Mouse (Mus musculus) lung, embryonic 14.5 days (tissue): Measurements from ENCODE around the gene Lbhd2. TPM values are rescaled to one million over a fixed set of nuclear protein-coding genes. Genes with fewer than 3 reads are reported as not detected.

ENCODE experiments used
- ATAC-seq: fragments of 200-750 bp; cut with Nextera tagmentation; 2 replicates; pipeline ENCODE4 v1.8.0; 2017; ENCODE audit warnings: mild to moderate bottlenecking, moderate TSS enrichment, moderate library complexity; ENCODE audit not compliant: insufficient read depth
- DNase-seq: peaks from one replicate; pipeline ENCODE4 v3.0.0-alpha.2; 2015
- H3K27ac ChIP-seq: fragments of 300-500 bp; sonication (generic); 2 replicates; pipeline ENCODE4 v1.5.1; 2014; ENCODE audit warnings: low read depth, mild to moderate bottlenecking, moderate library complexity
- H3K27me3 ChIP-seq: fragments of 300-500 bp; sonication (generic); 2 replicates; pipeline ENCODE4 v1.6.1; 2014; ENCODE audit warnings: low read length, control low read depth; ENCODE audit not compliant: insufficient read depth
- H3K36me3 ChIP-seq: fragments of 300-500 bp; sonication (generic); 2 replicates; pipeline ENCODE4 v1.6.1; 2014; ENCODE audit warnings: control low read depth; ENCODE audit not compliant: insufficient read depth
- H3K4me1 ChIP-seq: fragments of 300-500 bp; sonication (generic); 2 replicates; pipeline ENCODE4 v1.6.1; 2014; ENCODE audit warnings: antibody characterized with exemption, control low read depth; ENCODE audit not compliant: insufficient read depth
- H3K4me2 ChIP-seq: fragments of 300-500 bp; sonication (generic); 2 replicates; pipeline ENCODE4 v1.6.1; 2014; ENCODE audit warnings: mild to moderate bottlenecking
- H3K4me3 ChIP-seq: fragments of 300-500 bp; sonication (generic); 2 replicates; pipeline ENCODE4 v1.5.1; 2014; ENCODE audit warnings: low read depth, low read length
- H3K9ac ChIP-seq: fragments of 300-500 bp; sonication (generic); 2 replicates; pipeline ENCODE4 v1.6.1; 2014
- H3K9me3 ChIP-seq: fragments of 300-500 bp; sonication (generic); 2 replicates; pipeline ENCODE4 v1.6.1; 2016; ENCODE audit warnings: low read depth, low read length, control low read depth
- CTCF ChIP-seq: IDR thresholded peaks from 2 replicates; pipeline ENCODE4 v1.5.1; 2016; ENCODE audit warnings: antibody characterized with exemption, low read depth
- WGBS: fragments of 180-500 bp; shearing (Covaris S2); extraction: QIAGEN DNeasy Blood & Tissue Kit; methylation state at CpG from one replicate; pipeline ENCODE4 v1.1.7; 2014; 5-methylcytosine and 5-hydroxymethylcytosine counted together
- polyA plus RNA-seq: library from polyadenylated mRNA; unstranded; fragments of >200 nt; fragmentation: Nextera tagmentation; extraction: Ambion mirVana; gene quantifications from 2 replicates; pipeline ENCODE4 v1.2.1, GENCODE M21; 2014

The Lbhd2 gene
- polyA plus RNA-seq, 1 experiment from 2014 or later: 0.68 TPM

- Histone ChIP-seq H3K9ac (no peak overlapping the region), H3K9me3 (no peaks in the 10 kb centered on the region), H3K27me3 (no peaks in the 10 kb centered on the region), H3K4me1 (peaks cover 14% of the 10 kb centered on the region; the same call in 1 of the 2 replicates), H3K27ac (no peak overlapping the region), H3K4me2 (no peak overlapping the region), H3K36me3 (no peaks in the 10 kb centered on the region), H3K4me3 (no peak overlapping the region)
- 53% methylated on average over 6 of the region's 6 CpGs for WGBS
- ATAC-seq (no peak), DNase-seq (no peak)
- TF ChIP-seq CTCF: no peak
Observed at GRCm38 (mm10) chr12:111373411-111373810, 33.2 kb upstream of the Lbhd2 start.

DNA sequence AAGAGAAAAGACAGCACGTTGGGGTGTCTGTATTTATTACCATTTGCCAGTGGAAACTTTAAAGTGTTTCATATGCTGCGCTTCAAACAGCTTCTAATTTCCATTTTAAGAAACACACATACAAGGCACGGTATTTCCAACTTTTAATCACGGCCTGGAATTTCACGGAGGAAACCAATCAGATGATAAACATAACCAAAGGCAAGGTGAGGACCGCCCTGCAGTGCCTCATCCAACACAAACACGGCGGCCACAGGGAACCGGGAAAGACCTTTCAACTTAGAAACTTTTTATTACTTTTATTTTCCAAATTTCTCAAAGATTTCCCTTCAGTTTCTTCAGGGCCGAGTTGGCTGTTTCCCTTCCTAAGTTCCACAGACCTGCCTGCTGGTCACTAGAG is 31.9 kb upstream of the Lbhd2 start:
- H3K4me2 ChIP-seq: peak overlapping the region; percentile 94
- ATAC-seq (no peak), DNase-seq (no peak)
- no peak overlapping the region for H3K27ac ChIP-seq
- TF ChIP-seq CTCF: no peak
- no peaks in the 10 kb centered on the region for H3K9me3 ChIP-seq
- peaks cover 10% of the 10 kb centered on the region; the same call in 1 of the 2 replicates for H3K4me1 ChIP-seq
- WGBS: 50% methylated on average over 10 of the region's 10 CpGs
- H3K27me3 ChIP-seq: no peaks in the 10 kb centered on the region
- H3K9ac ChIP-seq: no peak overlapping the region
- H3K36me3 ChIP-seq: no peaks in the 10 kb centered on the region
- H3K4me3 ChIP-seq: peak overlapping the region; percentile 98; the same call in 1 of the 2 replicates

DNA sequence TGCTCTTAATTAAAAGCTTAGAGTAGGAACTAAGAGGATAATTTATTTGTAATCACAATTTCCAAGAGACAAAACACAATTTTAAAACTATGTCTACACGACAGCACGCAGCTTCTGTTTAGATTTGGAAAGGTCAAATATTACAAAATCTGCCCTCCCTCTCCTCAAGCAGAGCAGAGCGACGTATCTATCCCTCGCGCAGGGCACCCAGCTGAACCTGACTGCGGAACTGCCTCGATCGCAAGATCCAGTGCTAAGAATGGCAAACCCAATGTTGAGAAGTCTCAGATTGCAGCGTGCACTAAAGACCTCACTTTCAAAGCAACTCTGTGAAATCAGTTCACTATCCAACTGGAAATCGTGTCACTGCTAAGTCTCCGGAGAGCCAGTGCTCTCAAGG is 31.1 kb upstream of the Lbhd2 start:
- Histone ChIP-seq H3K4me2 (peak overlapping the region; percentile 94), H3K4me1 (peaks cover 10% of the 10 kb centered on the region; the same call in 1 of the 2 replicates), H3K36me3 (no peaks in the 10 kb centered on the region), H3K4me3 (peak overlapping the region; percentile 98), H3K27ac (peak overlapping the region; percentile 25; the same call in 1 of the 2 replicates), H3K9me3 (no peaks in the 10 kb centered on the region), H3K27me3 (no peaks in the 10 kb centered on the region), H3K9ac (peak overlapping the region; percentile 90)
- ATAC-seq (no peak), DNase-seq (no peak)
- 27% methylated on average over 12 of the region's 12 CpGs for WGBS
- no peak for TF ChIP-seq CTCF

- no peak for DNase-seq
- 16% methylated on average over 6 of the region's 6 CpGs for WGBS
- H3K4me1 ChIP-seq: peaks cover 10% of the 10 kb centered on the region; the same call in 1 of the 2 replicates
- peak overlapping the region; percentile 90 for H3K9ac ChIP-seq
- peak overlapping the region; percentile 98 for H3K4me3 ChIP-seq
- H3K36me3 ChIP-seq: no peaks in the 10 kb centered on the region
- H3K4me2 ChIP-seq: peak overlapping the region; percentile 94
- TF ChIP-seq CTCF: no peak
- no peaks in the 10 kb centered on the region for H3K9me3 ChIP-seq
- no peaks in the 10 kb centered on the region for H3K27me3 ChIP-seq
- no peak for ATAC-seq
- H3K27ac ChIP-seq: peak overlapping the region; percentile 25; the same call in 1 of the 2 replicates
Observed at GRCm38 (mm10) chr12:111376053-111376452, 30.6 kb upstream of the Lbhd2 start.

- ATAC-seq (peak; percentile 25), DNase-seq (peak; percentile 65)
- no peaks in the 10 kb centered on the region for H3K27me3 ChIP-seq
- peaks cover 10% of the 10 kb centered on the region; the same call in 1 of the 2 replicates for H3K4me1 ChIP-seq
- peak overlapping the region; percentile 94 for H3K4me2 ChIP-seq
- peak overlapping the region; percentile 90 for H3K9ac ChIP-seq
- WGBS: under 1% methylated on average over 47 of the region's 49 CpGs
- peak overlapping the region; percentile 89 for H3K27ac ChIP-seq
- peak overlapping the region; percentile 98 for H3K4me3 ChIP-seq
- H3K36me3 ChIP-seq: no peaks in the 10 kb centered on the region
- no peak for TF ChIP-seq CTCF
- H3K9me3 ChIP-seq: no peaks in the 10 kb centered on the region
Observed at GRCm38 (mm10) chr12:111376826-111377331, 29.7 kb upstream of the Lbhd2 start.

DNA sequence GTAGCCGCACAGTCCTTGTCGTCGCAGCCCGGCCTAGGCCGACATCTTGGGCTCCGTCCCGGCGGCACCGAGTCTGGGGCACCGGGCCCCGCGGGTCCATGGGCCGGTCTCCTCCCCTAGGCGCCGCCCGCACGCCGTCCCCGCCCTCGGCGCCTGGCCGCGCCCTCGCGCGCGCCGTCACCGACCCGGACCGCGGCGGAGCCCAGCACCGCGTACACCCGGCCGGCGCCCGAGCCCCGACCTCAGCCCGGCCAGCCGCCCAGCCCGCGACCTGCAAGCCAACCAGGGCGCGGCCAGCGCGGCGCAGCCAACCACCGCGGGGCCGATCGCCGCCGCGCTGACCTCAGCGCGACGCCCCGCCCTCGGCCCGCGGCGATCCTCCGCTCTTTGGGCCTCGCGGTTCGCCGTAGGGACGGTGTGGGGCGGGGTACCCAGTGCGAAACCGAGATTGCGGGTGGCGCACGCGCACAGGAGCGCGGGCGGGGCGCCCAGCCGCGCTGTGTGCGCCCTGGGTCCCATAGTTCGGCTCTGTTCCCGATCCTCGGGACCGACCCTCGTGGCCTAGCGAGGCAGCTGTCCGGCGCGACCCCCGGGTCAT is 29.1 kb upstream of the Lbhd2 start, which contains the start of gene Cdc42bpb:
Gene Cdc42bpb, minus strand, starts transcription at position 343 of the 598 bp plus-strand sequence.
- Histone ChIP-seq H3K27me3 (no peaks in the 10 kb centered on the region), H3K27ac (peak within 1 kb of the TSS; percentile 89), H3K36me3 (no peaks in the 10 kb centered on the region), H3K9me3 (no peaks in the 10 kb centered on the region), H3K9ac (peak within 1 kb of the TSS; percentile 90), H3K4me1 (peaks cover 10% of the 10 kb centered on the region; the same call in 1 of the 2 replicates), H3K4me2 (peak within 1 kb of the TSS; percentile 94), H3K4me3 (peak within 1 kb of the TSS; percentile 98)
- DNase-seq (peak; percentile 97), ATAC-seq (peak; percentile 95)
- under 1% methylated on average over 84 of the region's 94 CpGs for WGBS
- no peak for TF ChIP-seq CTCF

GRCm38 (mm10) chr12:111377986-111378490 is 28.6 kb upstream of the Lbhd2 start:
- peak overlapping the region; percentile 94 for H3K4me2 ChIP-seq
- peak; percentile 51 for DNase-seq
- peak overlapping the region; percentile 90 for H3K9ac ChIP-seq
- H3K4me1 ChIP-seq: peaks cover 10% of the 10 kb centered on the region; the same call in 1 of the 2 replicates
- H3K9me3 ChIP-seq: no peaks in the 10 kb centered on the region
- H3K4me3 ChIP-seq: peak overlapping the region; percentile 98
- no peaks in the 10 kb centered on the region for H3K27me3 ChIP-seq
- no peak for TF ChIP-seq CTCF
- ATAC-seq: no peak; the same call in 1 of the 2 replicates
- H3K36me3 ChIP-seq: no peaks in the 10 kb centered on the region
- under 1% methylated on average over 32 of the region's 32 CpGs for WGBS
- H3K27ac ChIP-seq: peak overlapping the region; percentile 89; the same call in 1 of the 2 replicates
